8 mouse cellular contexts compared by ENCODE assay signal in genomic region chr5:110493785-110494184, GRCm38 (mm10). TPM values are rescaled to one million over a fixed set of nuclear protein-coding genes. Genes with fewer than 3 reads are reported as not detected.
DNase-seq lines count a peak whose midpoint lies in the region; ATAC-seq lines count a peak whose summit lies in the region.

No protein-coding gene starts in this region.

- H3K4me1 ChIP-seq in hindbrain, embryonic 11.5 days (replicated peaks; ENCODE audit: control insufficient read depth, insufficient read depth, low read length), result peaks cover 3% of the 10 kb centered on the region; the same call in 1 of the 2 replicates

- H3K9ac ChIP-seq in hindbrain, embryonic 11.5 days (ENCODE audit: low read depth, low read length), result peak overlapping the region; percentile 41; the same call in 1 of the 2 replicates

- H3K4me3 ChIP-seq in hindbrain, embryonic 11.5 days (ENCODE audit: low read depth, low read length), result no peak overlapping the region

- H3K9me3 ChIP-seq in hindbrain, embryonic 11.5 days (ENCODE audit: control insufficient read depth, low read length), result no peaks in the 10 kb centered on the region

- peak; percentile 88 for ATAC-seq in frontal cortex, adult (ENCODE audit: low TSS enrichment)
- ATAC-seq in hindbrain, embryonic 11.5 days (ENCODE audit: low FRiP score), result peak; percentile 84

- H3K4me2 ChIP-seq in hindbrain, embryonic 11.5 days (replicated peaks; ENCODE audit: low read depth, low read length), result no peak overlapping the region

- H3K27ac ChIP-seq in hindbrain, embryonic 11.5 days (ENCODE audit: low read depth, low read length), result no peak overlapping the region

- H3K36me3 ChIP-seq in hindbrain, embryonic 11.5 days (ENCODE audit: control insufficient read depth, insufficient read depth, low read length), result no peaks in the 10 kb centered on the region

- 8% methylated on average over 4 of the region's 4 CpGs for WGBS in hindbrain, embryonic 11.5 days

- H3K27me3 ChIP-seq in hindbrain, embryonic 11.5 days (ENCODE audit: control insufficient read depth, insufficient read depth, low read length), result no peaks in the 10 kb centered on the region

- peak; percentile 64 for DNase-seq in T-cell, adult 2 months (ENCODE audit: low spot score)
- peak; percentile 55 for DNase-seq in cerebellum, adult 9-10 months
- DNase-seq in hindbrain, embryonic 11.5 days (ENCODE audit: low spot score), result peak; percentile 87
- DNase-seq in layer of hippocampus, adult 8-10 months (ENCODE audit: low spot score in 2 of 2), result peak; percentile 31 to 78
- peak; percentile 73 for DNase-seq in lung, postnatal 36 days
- peak; percentile 74 for DNase-seq in right cerebral cortex, adult 18-20 months
- DNase-seq in urinary bladder, postnatal 25 days (ENCODE audit: low spot score), result peak; percentile 54

RNA-seq across cellular contexts. Expression of gene Fbrsl1, which starts 45.5 kb away (rescaled TPM):
- 15.8 and 17.5 TPM in 2 replicates for polyA plus RNA-seq in hindbrain, embryonic 11.5 days (2014; fragmentation: Nextera tagmentation; extraction: Ambion mirVana)
- 10 to 100 TPM; 64.9 to 81.4 (median 71.7) TPM for total RNA-seq in layer of hippocampus, adult 8-10 months (2022)

RNA-seq across cellular contexts. Expression of gene Galnt9, which starts 50.4 kb away (rescaled TPM):
- 4.3 and 4.6 TPM in 2 replicates for polyA plus RNA-seq in hindbrain, embryonic 11.5 days (2014; fragmentation: Nextera tagmentation; extraction: Ambion mirVana)
- total RNA-seq in layer of hippocampus, adult 8-10 months (2022), result 100 to 1,000 TPM in 2 of 4 experiments, 10 to 100 TPM in 2; 81.9 to 122 (median 97.8) TPM
